Mouse (Mus musculus) layer of hippocampus, adult 11-12 months (tissue): Measurements from ENCODE around the gene Xylt2.
"Not testable (repeated sequence)": the region's sequence is repeated elsewhere in the genome, so short reads cannot be mapped to it uniquely, and the experiment has no call there.

Experiments
- DNase-seq: peaks from one replicate; pipeline ENCODE4 v3.0.0; 2022; ENCODE audit warnings: low spot score

Gene Xylt2

DNA sequence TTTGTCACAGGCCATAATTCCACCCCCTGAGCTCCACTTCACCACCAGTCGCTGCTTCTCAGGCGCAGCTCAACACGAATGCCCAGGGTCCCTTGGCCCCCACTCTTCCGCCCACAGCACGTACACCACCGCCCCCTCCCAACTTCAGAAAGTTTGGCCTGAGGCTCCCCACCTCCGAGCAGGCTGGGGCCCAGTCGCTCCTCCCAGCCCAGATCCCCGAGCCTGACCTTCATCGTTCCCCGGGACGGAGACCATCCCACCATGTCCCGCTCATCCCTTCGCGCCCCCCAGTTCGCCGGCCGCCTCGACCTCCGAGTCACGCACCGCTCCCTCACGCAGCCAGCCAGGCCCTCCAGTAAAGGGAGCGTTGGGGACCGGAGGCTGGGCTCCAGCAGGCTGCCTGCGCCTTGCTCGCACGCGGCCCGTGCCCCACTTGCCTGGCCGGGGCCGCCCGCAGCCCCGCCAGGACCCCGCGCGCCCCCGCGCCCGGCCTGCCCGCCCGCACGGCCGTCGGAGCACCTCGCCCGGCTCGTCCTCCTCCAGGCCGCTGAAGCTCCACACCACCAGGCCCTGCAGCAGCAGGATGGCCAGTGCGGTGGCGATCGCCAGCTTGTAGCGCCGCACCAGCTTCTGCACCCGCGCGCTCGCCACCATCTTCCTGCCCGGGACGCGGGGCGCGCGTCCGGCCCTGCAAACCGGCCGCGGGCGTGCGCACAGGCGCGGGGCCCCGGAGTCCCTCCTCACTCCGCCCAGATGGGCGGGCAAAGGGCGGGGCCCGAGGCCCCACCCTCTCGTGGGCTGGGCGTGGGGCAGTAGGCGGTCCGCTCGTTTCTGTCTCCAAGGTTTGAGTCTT lies at the start of gene Xylt2:
Gene Xylt2, minus strand, starts transcription at position 762 of the 853 bp plus-strand sequence.
- DNase-seq, result peak; percentile 90

DNA sequence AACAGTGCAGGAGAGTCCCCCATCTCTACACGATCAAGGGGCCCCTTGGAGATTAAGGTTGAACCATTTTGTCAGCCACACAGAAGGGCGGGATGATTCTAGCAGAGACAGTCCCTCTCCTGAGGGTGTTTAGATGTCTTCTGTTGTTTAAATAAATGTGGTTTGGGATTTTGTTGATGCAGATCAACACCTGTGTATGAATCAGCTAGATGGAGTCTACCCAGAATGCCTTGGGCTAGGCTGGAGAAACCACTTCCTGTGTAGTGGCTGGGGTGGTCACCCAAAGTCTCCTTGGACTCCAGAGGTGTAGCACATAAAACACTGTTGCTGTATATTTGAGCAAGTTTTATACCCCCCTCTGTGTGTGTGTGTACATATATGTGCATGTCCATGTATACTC lies 41.9 kb upstream of the Xylt2 start:
- DNase-seq, result no peak

DNA sequence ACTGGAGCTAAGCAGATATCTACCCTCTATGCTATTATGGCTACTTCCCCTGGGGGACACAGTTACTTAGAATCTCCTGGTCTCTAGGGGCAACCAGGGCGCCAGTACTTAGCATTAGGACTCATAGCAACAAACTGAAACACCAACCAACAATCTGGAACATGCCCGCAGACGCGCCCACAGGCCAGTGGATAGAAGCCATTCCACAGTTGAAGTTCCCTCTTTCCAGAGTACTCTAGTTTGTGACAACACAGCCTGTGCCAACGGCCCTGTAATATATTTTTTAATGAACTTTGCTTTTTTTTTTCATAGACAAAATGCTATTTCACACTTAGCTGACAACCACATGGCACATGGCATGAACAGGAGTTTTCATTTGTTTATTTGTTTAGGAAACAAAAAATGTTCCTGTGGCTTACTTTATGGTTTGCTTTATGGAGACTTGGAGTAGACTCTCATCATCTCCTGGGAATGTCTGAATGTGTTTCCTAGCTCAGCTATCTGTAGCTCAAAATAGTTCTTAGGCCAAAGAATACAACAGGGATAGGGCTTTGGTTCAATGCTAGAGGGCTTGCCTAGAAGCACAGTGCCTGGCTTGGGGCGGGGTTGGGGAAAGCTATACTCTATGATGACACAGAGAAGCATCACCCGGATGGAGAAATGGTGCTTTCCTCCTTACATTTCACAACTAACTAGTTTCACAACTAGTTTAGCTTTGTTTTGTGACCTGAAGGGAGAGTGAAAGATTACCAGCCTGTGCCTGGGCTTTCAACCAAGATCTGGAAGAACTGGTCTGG lies 41.0 kb upstream of the Xylt2 start:
- DNase-seq, result no peak

DNA sequence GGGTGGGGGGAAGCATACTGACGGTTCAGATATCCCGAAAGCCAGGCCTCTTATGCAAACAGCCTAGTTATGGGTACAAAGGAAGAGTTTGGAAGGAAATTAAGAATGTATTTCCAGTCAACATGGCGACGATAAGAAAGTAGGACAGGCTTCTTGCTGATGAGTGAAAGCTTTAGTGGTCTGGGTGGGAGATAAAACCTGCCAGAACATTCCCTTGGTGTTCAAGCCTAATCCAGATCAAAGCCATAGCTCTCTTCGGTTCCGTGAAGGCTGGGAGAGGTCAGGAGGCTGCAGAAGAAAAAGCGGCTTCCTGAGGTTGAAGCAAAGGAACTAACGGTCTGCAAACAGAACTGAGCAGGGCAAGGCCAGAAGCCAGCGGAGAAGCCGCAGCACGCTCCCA lies 39.9 kb upstream of the Xylt2 start:
- DNase-seq, result no peak

DNA sequence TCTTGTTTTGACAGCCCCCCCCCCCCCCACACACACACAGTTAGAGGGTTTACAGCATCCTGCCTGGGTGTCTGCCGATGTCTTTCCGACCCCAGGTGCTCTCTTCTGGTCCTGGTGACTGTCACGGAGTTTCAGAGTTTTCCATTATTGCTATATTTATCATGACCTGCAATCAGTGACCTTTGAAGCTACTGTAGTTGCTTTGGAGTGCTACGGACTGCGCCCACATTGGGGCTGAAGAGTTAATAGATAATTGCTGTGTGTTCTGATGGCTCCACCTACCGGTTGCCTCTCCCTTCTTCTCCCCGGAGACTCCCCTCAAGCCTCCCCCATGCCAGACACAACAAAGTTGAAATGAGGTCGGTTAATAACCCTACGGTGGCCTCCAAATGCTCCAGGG lies 39.4 kb upstream of the Xylt2 start:
- DNase-seq, result peak; percentile 29

DNA sequence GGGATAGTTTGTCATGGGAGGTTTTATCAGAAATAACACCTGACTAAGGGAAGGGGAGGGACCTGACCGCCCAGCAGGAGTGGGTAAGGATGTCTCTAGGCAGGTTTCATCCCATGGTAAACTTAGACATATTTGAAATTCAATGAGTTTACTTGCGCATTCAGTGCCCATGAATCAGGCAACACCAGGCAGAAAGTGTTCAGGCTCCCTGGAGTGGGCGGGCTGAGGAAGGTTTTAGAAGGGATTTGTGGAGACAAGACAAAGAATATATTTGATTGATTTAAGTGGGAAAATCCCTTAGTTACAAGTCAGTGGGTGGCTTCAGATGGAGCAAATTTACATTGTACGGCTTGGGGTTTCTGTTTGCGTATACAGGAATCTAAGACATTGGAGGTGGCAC lies 38.3 kb upstream of the Xylt2 start:
- DNase-seq, result no peak

DNA sequence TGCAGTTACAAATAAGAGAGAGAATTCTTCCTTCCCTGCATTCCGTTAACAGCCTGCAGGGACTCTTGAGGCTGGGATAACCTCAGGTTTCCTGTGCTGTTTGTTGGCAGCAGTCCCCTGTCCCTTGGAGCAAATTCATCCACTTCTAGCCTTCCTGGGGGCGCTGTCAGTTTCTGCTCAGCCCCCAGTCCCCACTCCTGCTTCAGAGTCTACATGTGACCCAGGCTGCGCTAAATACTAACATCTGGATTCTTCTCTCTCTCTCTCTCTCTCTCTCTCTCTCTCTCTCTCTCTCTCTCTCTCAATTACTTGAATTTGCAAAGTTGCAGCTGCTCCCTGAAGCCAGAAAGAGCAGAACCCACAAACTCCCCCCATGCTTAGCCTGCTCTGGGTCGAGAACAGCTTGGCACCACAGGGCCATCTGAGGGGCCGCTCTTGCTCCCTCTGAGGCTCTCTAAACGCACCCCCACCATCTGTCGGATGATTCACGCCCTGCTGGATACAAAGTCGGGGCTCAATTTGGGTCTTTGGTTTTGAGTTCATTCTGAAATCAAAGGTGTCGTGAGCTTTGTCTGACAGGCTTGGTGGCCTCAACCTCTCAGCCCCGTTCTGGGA lies 36.0 kb upstream of the Xylt2 start:
- no peak for DNase-seq

- no peak for DNase-seq
These were observed 27.2 kb upstream of the Xylt2 start, which contains the start of gene Gm11541 for GRCm38 (mm10) chr11:94704472-94704871. Gene Gm11541 (minus strand): TSS chr11:94704499.

DNA sequence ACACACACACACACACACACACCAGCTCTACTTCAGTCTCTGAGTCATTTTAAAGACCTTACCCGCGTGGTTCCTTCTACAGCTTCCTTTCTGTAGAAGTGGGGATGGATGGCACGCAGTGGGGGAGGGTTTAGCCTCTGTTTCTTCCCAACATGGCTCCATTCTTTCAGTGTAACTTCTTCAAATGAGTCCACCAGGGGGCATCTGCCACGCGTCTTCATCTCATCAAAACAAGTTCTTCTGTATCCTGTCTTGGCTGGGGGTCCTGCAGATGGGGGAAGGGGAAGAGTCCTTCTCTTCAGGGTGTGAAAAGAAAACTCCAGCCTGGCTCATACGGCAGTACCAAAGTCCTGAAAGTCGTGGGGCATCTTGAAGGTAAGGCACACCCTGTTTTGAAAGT lies 26.7 kb upstream of the Xylt2 start:
- no peak for DNase-seq

DNA sequence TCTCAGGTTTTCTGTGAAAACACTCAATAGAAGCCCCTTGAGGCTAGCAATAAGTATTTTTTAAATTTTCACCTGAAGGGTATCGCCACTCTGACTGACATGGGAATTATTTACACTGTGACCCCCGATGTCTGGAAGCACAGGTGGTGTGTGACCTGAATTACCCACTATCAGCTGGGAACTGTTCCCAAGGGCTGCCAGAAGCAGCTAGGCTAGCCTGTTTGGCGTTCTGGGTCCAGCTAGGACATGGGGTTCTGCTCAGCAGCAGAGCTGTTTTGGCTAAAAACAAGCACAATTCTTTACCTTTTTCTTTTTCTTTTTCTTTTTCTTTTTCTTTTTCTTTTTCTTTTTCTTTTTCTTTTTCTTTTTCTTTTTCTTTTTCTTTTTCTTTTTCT lies 24.9 kb upstream of the Xylt2 start:
- DNase-seq, result no peak

DNA sequence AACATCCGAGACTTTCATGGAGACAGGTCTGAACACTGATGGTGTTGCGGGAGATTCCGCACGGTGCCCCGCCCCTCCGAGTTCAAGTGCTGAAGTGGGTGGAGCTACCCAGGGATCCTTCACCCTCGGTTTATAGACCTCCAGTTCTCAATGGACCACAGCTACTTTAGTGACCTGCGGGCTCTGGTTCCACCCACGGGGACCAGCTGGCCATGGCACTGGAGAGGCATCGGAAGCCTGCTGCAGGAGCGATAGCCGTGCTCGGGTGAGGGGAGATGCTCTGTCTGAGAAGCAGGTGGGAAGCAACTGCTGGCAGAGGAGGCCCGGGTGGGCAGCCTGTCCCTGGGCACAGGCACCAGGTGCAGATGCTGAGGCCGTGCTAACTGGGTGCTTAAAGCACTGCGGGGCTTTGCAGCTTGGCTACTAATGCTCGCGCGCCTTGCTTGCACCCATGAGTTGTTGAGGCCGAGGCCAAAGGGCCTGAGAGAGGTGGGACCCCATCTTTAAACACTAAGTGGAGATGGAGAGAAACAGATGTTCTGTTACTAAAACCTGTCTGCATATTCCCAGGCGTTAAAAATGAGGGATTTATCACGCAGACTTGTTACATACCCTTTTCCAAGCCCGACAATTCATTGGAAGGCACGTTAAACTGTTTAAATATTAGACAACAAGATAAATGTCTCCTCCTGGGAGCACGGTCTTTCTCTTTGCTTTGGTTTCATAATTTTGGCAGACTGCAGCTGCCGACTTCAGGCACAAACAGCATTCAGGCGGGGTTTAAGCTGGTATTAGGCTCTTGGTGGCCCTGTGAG lies 24.3 kb upstream of the Xylt2 start:
- no peak for DNase-seq

- no peak for DNase-seq
These were observed 22.1 kb upstream of the Xylt2 start for GRCm38 (mm10) chr11:94699399-94699798.

DNA sequence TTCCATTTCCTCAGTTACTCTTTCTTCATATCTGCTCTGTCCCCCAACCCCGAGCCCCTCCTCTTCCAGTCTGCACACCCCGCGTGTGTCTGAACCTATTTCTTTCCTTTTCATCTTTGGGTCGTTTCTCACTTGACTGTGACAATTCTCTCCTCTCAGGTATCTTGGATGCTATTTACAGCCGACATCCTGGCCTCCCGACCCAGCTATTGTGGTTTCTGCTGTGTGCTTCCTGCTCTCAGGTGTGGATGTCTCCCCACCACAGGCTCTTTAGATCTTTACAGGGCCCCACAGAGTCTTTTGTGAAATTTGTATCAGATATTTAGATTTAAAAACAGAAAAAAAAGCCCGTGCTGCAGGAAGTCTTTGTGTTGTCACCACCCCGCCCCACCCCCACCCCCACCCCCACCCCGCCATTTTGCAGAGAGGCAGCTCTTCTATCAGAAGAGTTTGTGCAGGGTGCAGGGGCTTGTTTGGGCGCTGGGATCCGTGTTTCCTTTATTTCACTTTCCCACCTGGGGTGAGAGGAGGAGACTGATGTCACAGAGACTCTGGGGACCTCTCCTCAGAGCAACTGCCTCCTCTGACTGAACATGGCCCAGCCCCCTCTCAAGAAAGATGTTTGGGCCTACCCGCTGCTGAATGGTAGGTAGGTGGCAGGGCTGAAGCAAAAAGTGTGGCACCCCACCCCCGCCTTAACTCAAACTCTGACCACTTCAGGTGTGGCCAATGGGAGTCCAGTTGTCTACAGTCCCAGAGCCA lies 20.6 kb upstream of the Xylt2 start:
- DNase-seq, result no peak

DNA sequence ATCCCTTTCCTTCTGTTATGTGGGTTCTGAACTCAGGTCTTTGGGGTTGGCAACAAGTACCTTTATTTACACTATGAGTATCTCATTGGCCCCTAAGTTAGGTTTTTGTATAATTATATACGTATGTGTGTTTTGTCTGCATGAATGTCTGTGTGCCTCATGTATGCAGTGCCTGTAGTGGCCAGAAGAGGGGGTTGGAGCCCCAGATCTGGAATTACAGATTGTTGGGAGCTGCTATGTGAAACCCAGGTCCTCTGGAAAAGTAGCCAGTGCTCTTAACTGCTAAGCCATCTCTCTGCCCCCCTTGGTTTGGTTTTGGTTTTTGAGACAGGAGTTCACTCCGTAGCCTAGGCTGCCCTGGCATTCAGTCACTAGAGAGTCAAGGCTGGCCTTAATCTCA lies 19.8 kb upstream of the Xylt2 start:
- DNase-seq, result no peak

DNA sequence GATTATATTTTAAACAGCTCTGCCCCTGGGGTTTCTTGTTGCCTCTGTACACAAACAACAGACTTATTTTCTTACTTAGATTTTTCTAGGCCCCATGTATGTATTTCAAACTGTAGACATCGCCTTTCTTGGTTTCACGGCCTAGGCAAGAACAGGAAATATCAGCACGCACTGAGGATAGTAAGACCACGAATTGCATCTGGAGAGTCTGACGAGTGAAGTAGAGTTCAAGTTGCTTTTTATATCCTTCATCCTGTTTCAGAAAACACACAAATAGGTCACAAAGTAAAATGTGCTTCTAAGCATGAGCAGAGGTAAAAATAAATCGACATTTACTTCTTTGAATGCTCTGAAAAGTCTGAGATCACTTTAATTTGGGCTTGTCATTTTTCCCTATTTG lies 18.2 kb upstream of the Xylt2 start:
- no peak for DNase-seq

DNA sequence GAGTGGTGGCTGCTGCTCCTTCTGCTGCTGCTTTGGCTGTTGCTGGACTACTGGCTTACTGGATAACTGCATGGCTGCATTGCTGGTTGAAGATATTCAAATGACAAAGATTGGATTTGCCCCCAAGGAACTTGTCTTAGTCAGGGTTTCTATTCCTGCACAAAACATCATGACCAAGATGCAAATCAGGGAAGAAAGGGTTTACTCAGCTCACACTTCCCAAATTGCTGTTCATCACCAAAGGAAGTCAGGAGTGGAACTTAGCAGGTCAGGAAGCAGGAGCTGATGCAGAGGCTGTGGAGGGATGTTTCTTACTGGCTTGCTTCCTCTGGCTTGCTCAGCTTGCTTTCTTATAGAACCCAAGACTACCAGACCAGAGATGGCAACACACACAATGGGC lies 15.2 kb upstream of the Xylt2 start:
- DNase-seq, result not testable (repeated sequence)

GRCm38 (mm10) chr11:94687178-94687577 lies 9.9 kb upstream of the Xylt2 start:
- no peak for DNase-seq

DNA sequence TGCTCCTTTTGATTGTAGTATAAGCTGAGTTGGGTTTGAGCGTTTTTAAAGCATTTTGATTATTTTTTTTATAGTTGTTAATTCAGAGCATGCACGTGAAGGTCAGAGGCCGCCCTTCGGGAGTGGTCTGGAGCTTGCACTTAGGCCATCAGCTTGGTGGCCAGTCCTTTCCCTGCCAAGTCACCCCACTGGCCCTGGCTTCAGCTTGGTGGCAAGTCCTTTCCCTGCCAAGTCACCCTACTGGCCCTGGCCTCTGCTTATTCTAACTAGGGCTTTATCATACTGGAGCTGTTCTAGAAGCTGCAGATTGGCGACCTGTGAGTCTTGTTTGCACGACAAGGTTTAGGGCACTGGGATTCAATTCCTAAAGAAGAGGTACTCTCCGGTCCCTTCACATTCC lies 5.1 kb upstream of the Xylt2 start:
- DNase-seq, result no peak

GRCm38 (mm10) chr11:94681640-94682039 lies 4.3 kb upstream of the Xylt2 start:
- no peak for DNase-seq

GRCm38 (mm10) chr11:94680639-94681038 lies 3.3 kb upstream of the Xylt2 start:
- DNase-seq, result no peak

GRCm38 (mm10) chr11:94677607-94678145 lies 361 bp upstream of the Xylt2 start:
- no peak for DNase-seq
